Mouse (Mus musculus): ENCODE results near the gene Camk2d. TPM values are rescaled to one million over a fixed set of nuclear protein-coding genes. Genes with fewer than 3 reads are reported as not detected.

Gene Camk2d
- total RNA-seq, 2 experiments from 2014 or later = 37.0 to 37.2 TPM

DNA sequence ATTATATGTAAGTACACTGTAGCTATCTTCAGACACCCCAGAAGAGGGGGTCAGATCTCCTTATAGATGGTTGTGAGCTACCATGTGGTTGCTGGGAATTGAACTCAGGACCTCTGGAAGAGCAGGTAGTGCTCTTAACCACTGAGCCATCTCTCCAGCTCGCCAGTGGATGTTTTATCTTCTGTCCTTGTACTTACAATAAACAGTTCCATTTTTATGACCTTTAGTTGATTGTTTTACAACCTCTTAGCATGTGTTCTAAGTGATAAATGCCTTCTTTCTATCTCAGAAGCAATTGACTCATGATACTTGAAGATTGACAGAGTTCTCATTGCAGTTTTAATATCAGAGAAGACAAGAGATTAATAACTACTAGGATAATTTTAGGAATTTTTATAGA lies 282.1 kb downstream of the Camk2d start:
- no peak for DNase-seq (ENCODE audit: extremely low spot score in 1 of 2, low spot score in 1 of 2)

- no peak for DNase-seq (ENCODE audit: extremely low spot score in 1 of 2, low spot score in 1 of 2)
Observed at GRCm38 (mm10) chr3:126886090-126886489, 290.0 kb downstream of the Camk2d start.

DNA sequence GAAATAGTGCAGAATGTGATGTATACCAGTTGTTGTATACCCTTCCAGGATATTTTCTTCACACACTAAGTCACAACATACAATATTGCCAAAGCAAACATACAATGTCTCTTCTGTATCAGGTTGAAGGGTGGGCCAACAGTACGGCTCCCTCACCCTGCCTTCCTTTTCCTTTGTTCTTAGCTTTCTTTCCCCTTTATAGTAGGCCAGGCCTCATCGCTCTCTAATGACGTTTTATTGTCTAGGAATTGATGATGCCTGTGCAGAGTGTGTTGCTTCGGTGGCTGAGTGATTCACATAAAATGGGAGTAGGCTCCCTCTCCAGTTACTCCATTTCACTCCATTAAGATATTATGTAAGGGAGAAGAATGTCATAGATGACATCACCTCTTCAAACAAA lies 290.5 kb downstream of the Camk2d start:
- no peak for DNase-seq (ENCODE audit: extremely low spot score in 1 of 2, low spot score in 1 of 2)

Other genes starting within 250 kb of the Camk2d start
- gene Arsj, start 232.6 kb upstream of the Camk2d start, total RNA-seq (2021) = 1 to 10 TPM; 2.2 to 2.6 TPM